Comparison of ENCODE assay signal across 17 mouse cellular contexts in genomic region chr8:89476930-89477329, GRCm38 (mm10).
DNase-seq lines count a peak whose midpoint lies in the region; ATAC-seq and TF ChIP-seq lines count a peak whose summit lies in the region.
"Had no signal": no experiment of that assay in that cellular context is flagged by ENCODE, and none has a peak within 500 bp of the region (broad histone marks: within the 10 kb centered on the region; RNA-seq: fewer than 3 reads in every experiment).

No protein-coding gene starts in this region.

- no peak overlapping the region for H3K27ac ChIP-seq in layer of hippocampus, adult 2 months
- no peak overlapping the region for H3K27ac ChIP-seq in hindbrain, embryonic 15.5 days (replicated peaks)
- H3K27ac ChIP-seq: heart, embryonic 13.5 days; limb, embryonic 15.5 days; macrophage had no signal

- no peak for TF ChIP-seq CTCF in layer of hippocampus, adult 2 months (conservative IDR thresholded peaks at IDR 0.05)

- no peak overlapping the region for H3K9ac ChIP-seq in hindbrain, embryonic 15.5 days
- H3K9ac ChIP-seq: heart, embryonic 13.5 days; limb, embryonic 15.5 days had no signal

- peak; percentile 59; the same call in 1 of the 2 replicates for ATAC-seq in hindbrain, embryonic 15.5 days (ENCODE audit: low FRiP score, low read depth)

- no peak overlapping the region for H3K4me3 ChIP-seq in layer of hippocampus, adult 2 months
- H3K4me3 ChIP-seq in hindbrain, embryonic 15.5 days: no peak overlapping the region
- H3K4me3 ChIP-seq: heart, embryonic 13.5 days; limb, embryonic 15.5 days had no signal

- peak; percentile 5 for DNase-seq in layer of hippocampus, adult 11-12 months (ENCODE audit: low spot score)
- DNase-seq in layer of hippocampus, adult 2 months (ENCODE audit: low spot score in 2 of 2): no peak
- peak; percentile 3 for DNase-seq in right cerebral cortex, postnatal 25 days
- DNase-seq in right cerebral cortex, adult 18-20 months: no peak
- DNase-seq in retina, postnatal 1 day: peak; percentile 83
- DNase-seq in kidney, adult 8-10 months: no peak
- no peak for DNase-seq in urinary bladder, postnatal 4 days (ENCODE audit: low spot score in 2 of 2)
- DNase-seq: adrenal gland, adult 8-10 months; cerebellum, adult 2 months; embryo, embryonic 11 days; kidney, adult 2 months; kidney, postnatal 36 days; lung, adult 2 months had no signal

- no peak overlapping the region for H3K4me2 ChIP-seq in hindbrain, embryonic 15.5 days
- H3K4me2 ChIP-seq: heart, embryonic 13.5 days; limb, embryonic 15.5 days had no signal

- H3K36me3 ChIP-seq in hindbrain, embryonic 15.5 days: no peaks in the 10 kb centered on the region
- H3K36me3 ChIP-seq: heart, embryonic 13.5 days; limb, embryonic 15.5 days had no signal

- H3K27me3 ChIP-seq in hindbrain, embryonic 15.5 days: no peaks in the 10 kb centered on the region
- H3K27me3 ChIP-seq: heart, embryonic 13.5 days had no signal

- WGBS in hindbrain, embryonic 15.5 days: 19% methylated on average over 4 of the region's 4 CpGs

- H3K9me3 ChIP-seq in hindbrain, embryonic 15.5 days: no peaks in the 10 kb centered on the region
- H3K9me3 ChIP-seq: heart, embryonic 13.5 days; limb, embryonic 15.5 days had no signal

- no peaks in the 10 kb centered on the region; the same call in 1 of the 2 replicates for H3K4me1 ChIP-seq in hindbrain, embryonic 15.5 days (replicated peaks)
- H3K4me1 ChIP-seq: heart, embryonic 13.5 days; limb, embryonic 15.5 days had no signal

Comparison
In these comparisons a context has a peak if more than half of its experiments do, and no peak if none do; other contexts are left out.
1. DNase-seq: peak in layer of hippocampus, adult 11-12 months (single experiment), right cerebral cortex, postnatal 25 days (single experiment) and retina, postnatal 1 day (single experiment); none in layer of hippocampus, adult 2 months (0 of 2), right cerebral cortex, adult 18-20 months (single experiment), kidney, adult 8-10 months (0 of 2) and urinary bladder, postnatal 4 days (0 of 2).